Mouse (Mus musculus) embryonic facial prominence, embryonic 12.5 days (tissue): Measurements from ENCODE around the gene Wnt7b. TPM values are rescaled to one million over a fixed set of nuclear protein-coding genes. Genes with fewer than 3 reads are reported as not detected.

Experiments used
- ATAC-seq: fragments of 200-750 bp; cut with Nextera tagmentation; 2 replicates; pipeline ENCODE4 v1.8.0; 2017; ENCODE audit not compliant: insufficient number of reproducible peaks, insufficient read depth, low FRiP score, low TSS enrichment
- H3K27ac ChIP-seq: fragments of 300-500 bp; sonication (generic); 2 replicates; pipeline ENCODE4 v1.5.1; 2016; ENCODE audit warnings: mild to moderate bottlenecking
- H3K27me3 ChIP-seq: fragments of 300-500 bp; sonication (generic); 2 replicates; pipeline ENCODE4 v1.6.1; 2016; ENCODE audit warnings: mild to moderate bottlenecking, moderate library complexity
- H3K36me3 ChIP-seq: fragments of 300-500 bp; sonication (generic); 2 replicates; pipeline ENCODE4 v1.6.1; 2016; ENCODE audit warnings: mild to moderate bottlenecking
- H3K4me1 ChIP-seq: fragments of 300-500 bp; sonication (generic); 2 replicates; pipeline ENCODE4 v1.6.1; 2016
- H3K4me2 ChIP-seq: fragments of 300-500 bp; sonication (generic); replicated peaks from 2 replicates; pipeline ENCODE4 v1.6.1; 2016; ENCODE audit warnings: mild to moderate bottlenecking, moderate library complexity
- H3K4me3 ChIP-seq: fragments of 300-500 bp; sonication (generic); 2 replicates; pipeline ENCODE4 v1.5.1; 2016; ENCODE audit warnings: mild to moderate bottlenecking
- H3K9ac ChIP-seq: fragments of 300-500 bp; sonication (generic); 2 replicates; pipeline ENCODE4 v1.6.1; 2016; ENCODE audit warnings: mild to moderate bottlenecking, moderate library complexity
- H3K9me3 ChIP-seq: fragments of 300-500 bp; sonication (generic); 2 replicates; pipeline ENCODE4 v1.6.1; 2016; ENCODE audit warnings: mild to moderate bottlenecking, moderate library complexity
- WGBS: fragments of 180-500 bp; shearing (Covaris S2); methylation state at CpG from one replicate; pipeline ENCODE4 v1.1.7; 2016; 5-methylcytosine and 5-hydroxymethylcytosine counted together
- polyA plus RNA-seq: library from polyadenylated mRNA; unstranded; fragments of >200 nt; fragmentation: Nextera tagmentation; extraction: Ambion mirVana; gene quantifications from 2 replicates; pipeline ENCODE4 v1.2.1, GENCODE M21; 2016

Gene Wnt7b
- polyA plus RNA-seq, 1 experiment from 2014 or later = 34.3 TPM

GRCm38 (mm10) chr15:85532063-85532462 lies 50.2 kb downstream of the Wnt7b start:
- Histone ChIP-seq H3K9me3 (no peaks in the 10 kb centered on the region), H3K27ac (no peak overlapping the region), H3K4me3 (no peak overlapping the region), H3K27me3 (no peaks in the 10 kb centered on the region), H3K4me1 (peaks cover 9% of the 10 kb centered on the region; the same call in 1 of the 2 replicates), H3K36me3 (no peaks in the 10 kb centered on the region), H3K9ac (no peak overlapping the region), H3K4me2 (no peak overlapping the region)
- WGBS = 63% methylated on average over 3 of the region's 3 CpGs
- ATAC-seq = no peak

GRCm38 (mm10) chr15:85529911-85530310 lies 52.4 kb downstream of the Wnt7b start:
- Histone ChIP-seq H3K27me3 (peaks cover 2% of the 10 kb centered on the region), H3K4me3 (no peak overlapping the region), H3K36me3 (no peaks in the 10 kb centered on the region), H3K4me2 (no peak overlapping the region), H3K9ac (no peak overlapping the region), H3K9me3 (no peaks in the 10 kb centered on the region), H3K4me1 (peaks cover 9% of the 10 kb centered on the region; the same call in 1 of the 2 replicates), H3K27ac (no peak overlapping the region)
- no peak for ATAC-seq
- WGBS = 58% methylated on average over 3 of the region's 3 CpGs

GRCm38 (mm10) chr15:85524404-85524950 lies 57.8 kb downstream of the Wnt7b start:
- peaks cover 21% of the 10 kb centered on the region for H3K27me3 ChIP-seq
- no peak overlapping the region for H3K27ac ChIP-seq
- H3K4me3 ChIP-seq = no peak overlapping the region
- no peak overlapping the region for H3K4me2 ChIP-seq
- peaks cover 16% of the 10 kb centered on the region for H3K4me1 ChIP-seq
- no peaks in the 10 kb centered on the region for H3K9me3 ChIP-seq
- WGBS = 16% methylated on average over 12 of the region's 12 CpGs
- H3K36me3 ChIP-seq = no peaks in the 10 kb centered on the region
- ATAC-seq = no peak
- H3K9ac ChIP-seq = no peak overlapping the region

DNA sequence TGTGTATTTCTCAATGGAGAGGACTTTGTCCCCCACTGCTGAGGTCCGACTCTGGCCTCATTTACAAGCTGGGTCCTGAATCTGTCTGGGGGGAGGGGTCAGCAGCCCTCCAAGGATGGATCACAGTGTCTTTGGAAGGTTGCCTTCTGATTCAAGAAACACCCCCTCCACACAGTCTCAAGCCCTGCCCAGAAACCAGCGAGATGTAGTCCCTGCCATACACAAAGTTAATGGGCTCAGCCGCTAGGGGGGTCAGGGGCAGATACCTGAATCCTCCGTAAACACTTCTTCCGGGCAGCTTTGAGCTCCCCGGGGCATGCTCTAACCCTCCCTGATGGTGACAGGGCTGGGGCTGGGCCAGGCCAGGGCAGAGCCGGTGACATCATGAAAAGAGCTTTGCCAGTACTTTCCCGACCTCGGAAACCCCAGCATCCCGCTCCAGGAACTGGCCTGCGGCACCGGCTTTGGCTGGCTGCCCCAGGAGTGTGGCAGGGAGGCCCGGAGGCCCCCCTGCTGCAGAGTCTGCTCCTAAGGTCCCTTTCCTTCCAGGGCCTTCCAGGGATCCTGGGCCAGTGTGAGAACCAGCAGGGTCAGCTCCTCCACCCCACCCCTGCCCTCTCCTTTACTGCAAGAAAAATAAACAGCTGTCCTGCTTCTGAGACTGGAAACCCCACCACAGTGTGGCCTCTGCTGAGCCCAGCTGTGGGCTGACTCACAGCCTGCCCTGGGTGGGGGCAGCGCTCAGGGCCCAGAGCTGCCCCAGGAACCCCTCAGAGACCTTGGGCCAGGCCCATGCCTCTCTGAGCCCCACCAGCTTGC lies 58.9 kb downstream of the Wnt7b start:
- H3K4me3 ChIP-seq = 0 out of 2 replicates have a peak overlapping the region, but pooled peaks have one; percentile 1
- no peaks in the 10 kb centered on the region for H3K9me3 ChIP-seq
- H3K27me3 ChIP-seq = peaks cover 21% of the 10 kb centered on the region
- H3K4me1 ChIP-seq = peaks cover 16% of the 10 kb centered on the region
- no peak overlapping the region for H3K9ac ChIP-seq
- no peak overlapping the region for H3K27ac ChIP-seq
- no peaks in the 10 kb centered on the region for H3K36me3 ChIP-seq
- ATAC-seq = no peak; the same call in 1 of the 2 replicates
- H3K4me2 ChIP-seq = peak overlapping the region; percentile 30
- 7% methylated on average over 14 of the region's 14 CpGs for WGBS

DNA sequence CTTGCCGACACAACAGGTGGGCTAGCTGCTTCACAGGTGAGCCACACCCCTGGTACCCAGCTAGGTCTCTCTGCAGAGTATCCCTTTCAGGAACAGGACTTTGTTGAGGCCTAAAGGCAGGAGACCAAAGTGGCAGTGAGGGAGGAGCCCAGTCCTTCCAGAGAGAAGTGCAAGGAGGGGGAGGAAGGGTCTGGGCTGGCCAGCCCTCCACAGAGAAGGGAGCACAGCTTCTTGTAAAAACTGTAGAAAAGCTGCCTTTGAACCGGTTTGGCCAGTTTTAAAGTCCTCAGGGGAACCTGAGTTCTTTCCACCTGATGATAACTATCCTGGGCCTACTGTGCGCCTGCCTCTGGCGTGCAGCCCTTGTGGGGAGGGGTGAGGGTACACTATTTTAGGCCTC lies 62.8 kb downstream of the Wnt7b start:
- H3K27ac ChIP-seq = no peak overlapping the region
- 51% methylated on average over 4 of the region's 4 CpGs for WGBS

GRCm38 (mm10) chr15:85507370-85508014 lies 74.8 kb downstream of the Wnt7b start:
- no peak overlapping the region for H3K4me3 ChIP-seq
- no peaks in the 10 kb centered on the region for H3K36me3 ChIP-seq
- no peaks in the 10 kb centered on the region for H3K27me3 ChIP-seq
- H3K27ac ChIP-seq = no peak overlapping the region
- peaks cover 9% of the 10 kb centered on the region; the same call in 1 of the 2 replicates for H3K4me1 ChIP-seq
- no peak for ATAC-seq
- WGBS = 75% methylated on average over 32 of the region's 32 CpGs
- no peak overlapping the region for H3K4me2 ChIP-seq
- no peaks in the 10 kb centered on the region for H3K9me3 ChIP-seq
- no peak overlapping the region for H3K9ac ChIP-seq

More for the DNA sequence above, 62.8 kb downstream of the Wnt7b start:
- Histone ChIP-seq H3K9me3 (no peaks in the 10 kb centered on the region), H3K4me3 (no peak overlapping the region), H3K4me2 (no peak overlapping the region), H3K27me3 (peaks cover 18% of the 10 kb centered on the region), H3K4me1 (peaks cover 14% of the 10 kb centered on the region), H3K36me3 (no peaks in the 10 kb centered on the region), H3K9ac (no peak overlapping the region)
- ATAC-seq = 0 out of 2 replicates have a peak, but pooled peaks have one; percentile 44

GRCm38 (mm10) chr15:85506680-85507079 lies 75.6 kb downstream of the Wnt7b start:
- Histone ChIP-seq H3K9me3 (no peaks in the 10 kb centered on the region), H3K27ac (no peak overlapping the region), H3K4me2 (no peak overlapping the region), H3K4me1 (peaks cover 9% of the 10 kb centered on the region; the same call in 1 of the 2 replicates), H3K9ac (no peak overlapping the region), H3K36me3 (no peaks in the 10 kb centered on the region), H3K4me3 (no peak overlapping the region), H3K27me3 (no peaks in the 10 kb centered on the region)
- 42% methylated on average over 1 of the region's 1 CpGs for WGBS
- ATAC-seq = no peak

DNA sequence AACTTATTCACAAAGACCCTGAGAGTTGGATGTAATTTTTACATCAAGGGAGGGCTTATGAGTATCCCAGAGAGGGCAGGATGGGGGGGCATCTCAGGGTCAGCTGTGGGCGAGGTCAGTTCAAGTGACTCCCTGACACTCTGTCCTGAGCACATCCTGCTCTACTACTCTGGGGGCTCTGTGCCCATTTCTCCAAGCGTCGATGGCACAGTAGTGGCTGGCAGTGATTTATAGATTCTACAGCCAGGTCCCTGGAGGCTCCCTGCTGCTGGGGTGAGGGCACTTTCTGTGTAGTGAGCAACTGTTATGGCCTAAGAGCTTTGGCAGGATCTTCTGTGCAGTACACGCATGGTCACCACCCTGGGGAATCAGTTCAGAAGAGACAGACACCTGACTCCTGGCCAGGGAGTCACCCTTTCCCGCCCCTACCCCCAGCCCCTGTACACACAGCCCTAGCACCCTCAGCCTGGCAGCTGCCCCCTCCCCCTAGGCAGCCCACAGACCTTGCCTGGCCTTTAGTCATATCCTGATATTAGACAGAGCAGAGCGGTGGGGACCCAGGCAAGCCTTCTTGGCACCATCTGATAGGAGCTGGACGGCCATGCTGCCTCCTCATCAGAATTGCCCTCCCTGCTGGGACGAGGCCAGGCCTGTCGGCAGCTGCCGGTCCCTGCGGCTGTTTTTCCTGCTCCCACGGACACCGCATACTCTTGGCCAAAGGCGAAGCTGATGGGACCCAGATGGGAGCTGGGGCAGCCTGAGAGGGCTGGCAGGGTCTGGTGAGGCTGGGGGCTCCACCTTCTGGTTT lies 77.0 kb downstream of the Wnt7b start:
- Histone ChIP-seq H3K36me3 (no peaks in the 10 kb centered on the region), H3K4me1 (peaks cover 9% of the 10 kb centered on the region; the same call in 1 of the 2 replicates), H3K9me3 (no peaks in the 10 kb centered on the region), H3K4me2 (no peak overlapping the region), H3K9ac (no peak overlapping the region), H3K27me3 (no peaks in the 10 kb centered on the region), H3K27ac (no peak overlapping the region), H3K4me3 (no peak overlapping the region)
- WGBS = 52% methylated on average over 14 of the region's 14 CpGs
- ATAC-seq = no peak

- Histone ChIP-seq H3K27ac (no peak within 1 kb of the TSS), H3K4me3 (no peak within 1 kb of the TSS), H3K4me2 (no peak within 1 kb of the TSS), H3K9ac (no peak within 1 kb of the TSS), H3K36me3 (no peaks in the 10 kb centered on the region), H3K9me3 (no peaks in the 10 kb centered on the region), H3K27me3 (no peaks in the 10 kb centered on the region), H3K4me1 (peaks cover 7% of the 10 kb centered on the region; the same call in 1 of the 2 replicates)
- ATAC-seq = no peak
- 82% methylated on average over 8 of the region's 8 CpGs for WGBS
Measured at GRCm38 (mm10) chr15:85503127-85503526, 79.1 kb downstream of the Wnt7b start, which contains the start of gene 7530416G11Rik. 7530416G11Rik (minus strand) TSS chr15:85503227.

- no peak overlapping the region for H3K9ac ChIP-seq
- H3K4me3 ChIP-seq = no peak overlapping the region
- ATAC-seq = no peak
- H3K4me1 ChIP-seq = peaks cover 4% of the 10 kb centered on the region; the same call in 1 of the 2 replicates
- H3K36me3 ChIP-seq = no peaks in the 10 kb centered on the region
- H3K27me3 ChIP-seq = no peaks in the 10 kb centered on the region
- no peaks in the 10 kb centered on the region for H3K9me3 ChIP-seq
- WGBS = 84% methylated on average over 10 of the region's 10 CpGs
- no peak overlapping the region for H3K27ac ChIP-seq
- no peak overlapping the region for H3K4me2 ChIP-seq
Measured at GRCm38 (mm10) chr15:85500267-85500666, 82.0 kb downstream of the Wnt7b start.

GRCm38 (mm10) chr15:85497981-85498475 lies 84.2 kb downstream of the Wnt7b start:
- Histone ChIP-seq H3K4me2 (no peak overlapping the region), H3K9ac (no peak overlapping the region), H3K4me3 (no peak overlapping the region), H3K4me1 (peaks cover 13% of the 10 kb centered on the region; the same call in 1 of the 2 replicates), H3K36me3 (no peaks in the 10 kb centered on the region), H3K9me3 (no peaks in the 10 kb centered on the region), H3K27me3 (peaks cover 4% of the 10 kb centered on the region; the same call in 1 of the 2 replicates), H3K27ac (no peak overlapping the region)
- 46% methylated on average over 10 of the region's 10 CpGs for whole genome bisulfite sequencing
- peak; percentile 54; the same call in 1 of the 2 replicates for ATAC-seq
